Mouse (Mus musculus): ENCODE measurements around the gene Olfr323. TPM values are rescaled to one million over a fixed set of nuclear protein-coding genes. Genes with fewer than 3 reads are reported as not detected.
A peak's percentile ranks its signal among the peaks of the same experiment; 100 is the strongest.

The Olfr323 gene
- total and polyA plus RNA-seq, 2 experiments = not detected

GRCm38 (mm10) chr11:58634878-58635277 lies 4.6 kb upstream of the Olfr323 start:
- Histone ChIP-seq H3K27ac (replicated peaks; ENCODE audit: insufficient read depth, low read depth, low read length) (no peak overlapping the region), H3K36me3 (ENCODE audit: control insufficient read depth, insufficient read depth, low read length) (no peaks in the 10 kb centered on the region), H3K79me2 (ENCODE audit: control insufficient read depth, insufficient read depth, low read length) (no peaks in the 10 kb centered on the region), H3K4me3 (ENCODE audit: insufficient read depth, low read depth, low read length) (no peak overlapping the region), H3K27me3 (ENCODE audit: control insufficient read depth, insufficient read depth, low read length) (no peaks in the 10 kb centered on the region), H3K4me1 (ENCODE audit: control insufficient read depth, insufficient read depth, low read length) (no peaks in the 10 kb centered on the region), H3K9ac (ENCODE audit: low read depth, low read length) (no peak overlapping the region)
- no peak for DNase-seq (ENCODE audit: extremely low read depth, low read depth, low spot score)
- no peak for TF ChIP-seq CTCF (IDR thresholded peaks at IDR 0.05; ENCODE audit: low read depth, low read length)
- TF ChIP-seq POLR2A (IDR thresholded peaks at IDR 0.05; ENCODE audit: extremely low read depth, insufficient read depth, low read length) = no peak
- WGBS = 57% methylated on average over 4 of the region's 4 CpGs

GRCm38 (mm10) chr11:58626146-58626545 lies 4.2 kb downstream of the Olfr323 start:
- Histone ChIP-seq H3K27me3 (ENCODE audit: control insufficient read depth, insufficient read depth, low read length) (no peaks in the 10 kb centered on the region), H3K4me3 (ENCODE audit: insufficient read depth, low read depth, low read length) (no peak overlapping the region), H3K4me1 (ENCODE audit: control insufficient read depth, insufficient read depth, low read length) (no peaks in the 10 kb centered on the region), H3K36me3 (ENCODE audit: control insufficient read depth, insufficient read depth, low read length) (no peaks in the 10 kb centered on the region), H3K27ac (replicated peaks; ENCODE audit: insufficient read depth, low read depth, low read length) (no peak overlapping the region), H3K9ac (ENCODE audit: low read depth, low read length) (no peak overlapping the region), H3K79me2 (ENCODE audit: control insufficient read depth, insufficient read depth, low read length) (no peaks in the 10 kb centered on the region)
- no peak for DNase-seq (ENCODE audit: extremely low read depth, low read depth, low spot score)
- no peak for TF ChIP-seq CTCF (IDR thresholded peaks at IDR 0.05; ENCODE audit: low read depth, low read length)
- no peak for TF ChIP-seq POLR2A (IDR thresholded peaks at IDR 0.05; ENCODE audit: extremely low read depth, insufficient read depth, low read length)
- 70% methylated on average over 4 of the region's 4 CpGs for WGBS

GRCm38 (mm10) chr11:58618793-58619192 lies 11.5 kb downstream of the Olfr323 start:
- H3K4me3 ChIP-seq (ENCODE audit: insufficient read depth, low read depth, low read length) = no peak overlapping the region
- H3K27me3 ChIP-seq (ENCODE audit: control insufficient read depth, insufficient read depth, low read length) = no peaks in the 10 kb centered on the region
- no peak overlapping the region for H3K27ac ChIP-seq (replicated peaks; ENCODE audit: insufficient read depth, low read depth, low read length)
- H3K9ac ChIP-seq (ENCODE audit: low read depth, low read length) = no peak overlapping the region
- H3K4me1 ChIP-seq (ENCODE audit: control insufficient read depth, insufficient read depth, low read length) = peaks cover 9% of the 10 kb centered on the region; the same call in 1 of the 2 replicates
- no peaks in the 10 kb centered on the region for H3K79me2 ChIP-seq (ENCODE audit: control insufficient read depth, insufficient read depth, low read length)
- H3K36me3 ChIP-seq (ENCODE audit: control insufficient read depth, insufficient read depth, low read length) = no peaks in the 10 kb centered on the region
- DNase-seq (ENCODE audit: extremely low read depth, low read depth, low spot score) = no peak
- TF ChIP-seq POLR2A (IDR thresholded peaks at IDR 0.05; ENCODE audit: extremely low read depth, insufficient read depth, low read length) (no peak), CTCF (IDR thresholded peaks at IDR 0.05; ENCODE audit: low read depth, low read length) (no peak)
- WGBS = 80% methylated on average over 6 of the region's 6 CpGs

- H3K4me3 ChIP-seq (ENCODE audit: insufficient read depth, low read depth, low read length) = no peak overlapping the region
- no peak for TF ChIP-seq CTCF (IDR thresholded peaks at IDR 0.05; ENCODE audit: low read depth, low read length)
- TF ChIP-seq POLR2A (IDR thresholded peaks at IDR 0.05; ENCODE audit: extremely low read depth, insufficient read depth, low read length) = no peak
- no peak overlapping the region for H3K9ac ChIP-seq (ENCODE audit: low read depth, low read length)
- 18% methylated on average over 3 of the region's 3 CpGs for WGBS
- no peaks in the 10 kb centered on the region for H3K36me3 ChIP-seq (ENCODE audit: control insufficient read depth, insufficient read depth, low read length)
- no peaks in the 10 kb centered on the region for H3K27me3 ChIP-seq (ENCODE audit: control insufficient read depth, insufficient read depth, low read length)
- peaks cover 9% of the 10 kb centered on the region; the same call in 1 of the 2 replicates for H3K4me1 ChIP-seq (ENCODE audit: control insufficient read depth, insufficient read depth, low read length)
- no peak overlapping the region for H3K27ac ChIP-seq (replicated peaks; ENCODE audit: insufficient read depth, low read depth, low read length)
- no peaks in the 10 kb centered on the region for H3K79me2 ChIP-seq (ENCODE audit: control insufficient read depth, insufficient read depth, low read length)
- DNase-seq (ENCODE audit: extremely low read depth, low read depth, low spot score) = peak; percentile 57
These were observed 11.9 kb downstream of the Olfr323 start for GRCm38 (mm10) chr11:58618369-58618768.

- H3K9ac ChIP-seq (ENCODE audit: low read depth, low read length) = no peak within 1 kb of the TSS
- H3K79me2 ChIP-seq (ENCODE audit: control insufficient read depth, insufficient read depth, low read length) = no peaks in the 10 kb centered on the region
- H3K36me3 ChIP-seq (ENCODE audit: control insufficient read depth, insufficient read depth, low read length) = no peaks in the 10 kb centered on the region
- no peak within 1 kb of the TSS for H3K27ac ChIP-seq (replicated peaks; ENCODE audit: insufficient read depth, low read depth, low read length)
- TF ChIP-seq POLR2A (IDR thresholded peaks at IDR 0.05; ENCODE audit: extremely low read depth, insufficient read depth, low read length) = no peak
- no peak for TF ChIP-seq CTCF (IDR thresholded peaks at IDR 0.05; ENCODE audit: low read depth, low read length)
- no peak for DNase-seq (ENCODE audit: extremely low read depth, low read depth, low spot score)
- no peaks in the 10 kb centered on the region for H3K27me3 ChIP-seq (ENCODE audit: control insufficient read depth, insufficient read depth, low read length)
- no peak within 1 kb of the TSS for H3K4me3 ChIP-seq (ENCODE audit: insufficient read depth, low read depth, low read length)
- H3K4me1 ChIP-seq (ENCODE audit: control insufficient read depth, insufficient read depth, low read length) = peaks cover 9% of the 10 kb centered on the region; the same call in 1 of the 2 replicates
- 92% methylated on average over 4 of the region's 4 CpGs for WGBS
These were observed 14.3 kb downstream of the Olfr323 start, which contains the start of gene 2210407C18Rik for GRCm38 (mm10) chr11:58615975-58616374. 2210407C18Rik (minus strand) TSS chr11:58616075.

- DNase-seq (ENCODE audit: extremely low read depth, low read depth, low spot score) = peak; percentile 73
- Histone ChIP-seq H3K36me3 (ENCODE audit: control insufficient read depth, insufficient read depth, low read length) (no peaks in the 10 kb centered on the region), H3K9ac (ENCODE audit: low read depth, low read length) (no peak overlapping the region), H3K4me3 (ENCODE audit: insufficient read depth, low read depth, low read length) (no peak overlapping the region), H3K79me2 (ENCODE audit: control insufficient read depth, insufficient read depth, low read length) (no peaks in the 10 kb centered on the region), H3K4me1 (ENCODE audit: control insufficient read depth, insufficient read depth, low read length) (peaks cover 9% of the 10 kb centered on the region; the same call in 1 of the 2 replicates), H3K27ac (replicated peaks; ENCODE audit: insufficient read depth, low read depth, low read length) (no peak overlapping the region), H3K27me3 (ENCODE audit: control insufficient read depth, insufficient read depth, low read length) (no peaks in the 10 kb centered on the region)
- TF ChIP-seq POLR2A (IDR thresholded peaks at IDR 0.05; ENCODE audit: extremely low read depth, insufficient read depth, low read length) (no peak), CTCF (IDR thresholded peaks at IDR 0.05; ENCODE audit: low read depth, low read length) (no peak)
These were observed 15.8 kb downstream of the Olfr323 start for GRCm38 (mm10) chr11:58614526-58614925.
